19 mouse cellular contexts compared by ENCODE assay signal in the genomic region with DNA sequence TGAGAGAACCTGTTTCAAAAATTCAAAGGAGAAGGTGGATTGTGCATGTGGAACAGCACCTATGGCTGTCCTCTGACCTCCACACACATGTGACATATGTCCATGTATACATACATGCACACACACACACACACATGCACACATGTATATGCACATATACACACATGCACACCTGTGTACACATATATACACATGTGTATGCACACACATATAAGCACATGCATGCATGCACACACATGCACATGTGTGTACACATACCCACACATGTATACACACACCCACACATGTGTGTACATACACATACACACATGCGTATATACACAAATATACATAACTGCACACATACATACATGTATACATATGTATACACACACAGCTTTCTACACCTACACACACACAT.
DNase-seq lines count a peak whose midpoint lies in the region; ATAC-seq and TF ChIP-seq lines count a peak whose summit lies in the region.
"Had no signal": no experiment of that assay in that cellular context is flagged by ENCODE, and none has a peak within 500 bp of the region (broad histone marks: within the 10 kb centered on the region; RNA-seq: fewer than 3 reads in every experiment).

No protein-coding gene starts in this region.

- peaks cover 10% of the 10 kb centered on the region for H3K4me1 ChIP-seq in heart, embryonic 16.5 days (ENCODE audit: control insufficient read depth, insufficient read depth, low read length)
- H3K4me1 ChIP-seq in thymus, adult 2 months (replicated peaks; ENCODE audit: control insufficient read depth, insufficient read depth, low read length): peaks cover 51% of the 10 kb centered on the region
- H3K4me1 ChIP-seq in MEL (ENCODE audit: control insufficient read depth in 1 of 2, insufficient read depth in 2 of 2, low read length in 2 of 2): peaks cover 32 to 53% of the 10 kb centered on the region in 2 experiments
- H3K4me1 ChIP-seq in midbrain, embryonic 14.5 days (ENCODE audit: control insufficient read depth, insufficient read depth, low read length): no peaks in the 10 kb centered on the region
- H3K4me1 ChIP-seq: forebrain, embryonic 13.5 days had no signal

- ATAC-seq in heart, embryonic 16.5 days (replicated peaks; ENCODE audit: extremely low read depth, insufficient read depth, low FRiP score): no peak
- no peak for ATAC-seq in midbrain, embryonic 14.5 days (ENCODE audit: low FRiP score, low TSS enrichment)
- ATAC-seq: forebrain, embryonic 13.5 days; forebrain, embryonic 15.5 days; forebrain, postnatal 0 days had no signal

- peak in 1 of 2 experiments; percentile 5; a peak in 1 of 4 replicates for TF ChIP-seq EP300 in MEL (IDR thresholded peaks at IDR 0.05; ENCODE audit: low read depth in 1 of 2, low read length in 2 of 2)

- no peak overlapping the region for H3K4me2 ChIP-seq in heart, embryonic 16.5 days (ENCODE audit: low read depth, low read length)
- no peak overlapping the region for H3K4me2 ChIP-seq in midbrain, embryonic 14.5 days (ENCODE audit: low read length)
- H3K4me2 ChIP-seq: embryonic facial prominence, embryonic 12.5 days; forebrain, embryonic 13.5 days; forebrain, embryonic 15.5 days had no signal

- peaks cover 2% of the 10 kb centered on the region for H3K27me3 ChIP-seq in heart, embryonic 16.5 days (ENCODE audit: control insufficient read depth, insufficient read depth, low read length)
- H3K27me3 ChIP-seq in thymus, adult 2 months (ENCODE audit: control insufficient read depth, insufficient read depth, low read length): no peaks in the 10 kb centered on the region
- H3K27me3 ChIP-seq in MEL (ENCODE audit: control insufficient read depth in 1 of 2, insufficient read depth in 2 of 2, low read length in 2 of 2): no peaks in the 10 kb centered on the region
- H3K27me3 ChIP-seq in midbrain, embryonic 14.5 days (ENCODE audit: control insufficient read depth, insufficient read depth, low read length): no peaks in the 10 kb centered on the region
- H3K27me3 ChIP-seq: embryonic facial prominence, embryonic 12.5 days; forebrain, embryonic 13.5 days; forebrain, embryonic 15.5 days had no signal

- no peak for TF ChIP-seq CTCF in thymus, adult 2 months (IDR thresholded peaks at IDR 0.05; ENCODE audit: borderline replicate concordance, control insufficient read depth, extremely low read depth, insufficient read depth, low read length, poor library complexity)
- TF ChIP-seq CTCF in MEL (IDR thresholded peaks at IDR 0.05 in 2 of 3, conservative IDR thresholded peaks at IDR 0.05 in 1 of 3; ENCODE audit: control insufficient read depth in 1 of 3, insufficient read depth in 1 of 3, low read depth in 2 of 3, low read length in 3 of 3, poor library complexity in 1 of 3, severe bottlenecking in 1 of 3): no peak

- no peak for TF ChIP-seq RAD21 in MEL (IDR thresholded peaks at IDR 0.05; ENCODE audit: low read depth, low read length)

- no peaks in the 10 kb centered on the region for H3K36me3 ChIP-seq in heart, embryonic 16.5 days (ENCODE audit: control insufficient read depth, insufficient read depth)
- no peaks in the 10 kb centered on the region for H3K36me3 ChIP-seq in thymus, adult 2 months (ENCODE audit: control insufficient read depth, insufficient read depth, low read length)
- H3K36me3 ChIP-seq in MEL (ENCODE audit: control insufficient read depth in 1 of 2, insufficient read depth in 2 of 2, low read length in 2 of 2): peaks cover 0 to 58% of the 10 kb centered on the region in 2 experiments; a peak in 2 of 4 replicates
- no peaks in the 10 kb centered on the region for H3K36me3 ChIP-seq in midbrain, embryonic 14.5 days (ENCODE audit: control insufficient read depth, insufficient read depth, low read length)
- H3K36me3 ChIP-seq: embryonic facial prominence, embryonic 10.5 days; embryonic facial prominence, embryonic 12.5 days; forebrain, embryonic 15.5 days had no signal

- H3K79me2 ChIP-seq in MEL (ENCODE audit: control insufficient read depth, insufficient read depth, low read length, poor library complexity): no peaks in the 10 kb centered on the region

- WGBS in heart, embryonic 16.5 days: 95% methylated on average over 1 of the region's 1 CpGs
- 89% methylated on average over 1 of the region's 1 CpGs for WGBS in thymus, adult 2 months
- 95% methylated on average over 1 of the region's 1 CpGs for whole genome bisulfite sequencing in midbrain, embryonic 14.5 days

- no peaks in the 10 kb centered on the region for H3K9me3 ChIP-seq in heart, embryonic 16.5 days (replicated peaks; ENCODE audit: control insufficient read depth, low read length)
- H3K9me3 ChIP-seq in MEL (replicated peaks; ENCODE audit: insufficient read depth, low read length): no peaks in the 10 kb centered on the region
- H3K9me3 ChIP-seq in midbrain, embryonic 14.5 days (ENCODE audit: control insufficient read depth, low read length): no peaks in the 10 kb centered on the region
- H3K9me3 ChIP-seq: embryonic facial prominence, embryonic 10.5 days; embryonic facial prominence, embryonic 12.5 days; forebrain, embryonic 13.5 days; forebrain, embryonic 15.5 days had no signal

- no peak for TF ChIP-seq POLR2A in thymus, adult 2 months (IDR thresholded peaks at IDR 0.05; ENCODE audit: control insufficient read depth, extremely low read depth, insufficient read depth, low read length, poor library complexity)
- TF ChIP-seq POLR2A in MEL (IDR thresholded peaks at IDR 0.05; ENCODE audit: control insufficient read depth in 1 of 2, insufficient read depth in 1 of 2, low read depth in 1 of 2, low read length in 2 of 2, poor library complexity in 1 of 2): no peak

- H3K27ac ChIP-seq in heart, embryonic 16.5 days (ENCODE audit: low read length): peak overlapping the region; percentile 37; the same call in 1 of the 2 replicates
- peak overlapping the region; percentile 39 for H3K27ac ChIP-seq in thymus, adult 2 months (ENCODE audit: control insufficient read depth, insufficient read depth, low read length)
- H3K27ac ChIP-seq in MEL (ENCODE audit: control insufficient read depth, low read depth, low read length): peak overlapping the region; percentile 99
- H3K27ac ChIP-seq in midbrain, embryonic 14.5 days (replicated peaks; ENCODE audit: low read depth, low read length): no peak overlapping the region
- H3K27ac ChIP-seq: forebrain, embryonic 13.5 days; forebrain, embryonic 15.5 days had no signal

- no peak for DNase-seq in heart, postnatal 14 days
- no peak for DNase-seq in thymus, adult 2 months
- DNase-seq in thymus, postnatal 10 days (ENCODE audit: low spot score in 2 of 2): no peak
- no peak for DNase-seq in MEL (ENCODE audit: low read depth, low spot score)
- DNase-seq in midbrain, embryonic 14.5 days: no peak
- DNase-seq in cerebellum, adult 9-11 months: no peak
- DNase-seq: adrenal gland, adult 2 months; adrenal gland, postnatal 10 days; adrenal gland, postnatal 25 days; cerebellum, adult 11 months; cerebellum, adult 18-20 months; cerebellum, adult 8-10 months; cerebellum, postnatal 25 days; forebrain, postnatal 0 days had no signal

- no peak overlapping the region for H3K9ac ChIP-seq in heart, embryonic 16.5 days (ENCODE audit: low read length)
- H3K9ac ChIP-seq in MEL (ENCODE audit: control insufficient read depth, low read depth, low read length, poor library complexity, severe bottlenecking): peak overlapping the region; percentile 57
- H3K9ac ChIP-seq in midbrain, embryonic 14.5 days (replicated peaks; ENCODE audit: low read length): no peak overlapping the region
- H3K9ac ChIP-seq: embryonic facial prominence, embryonic 12.5 days; forebrain, embryonic 13.5 days; forebrain, embryonic 15.5 days; forebrain, postnatal 0 days had no signal

- H3K4me3 ChIP-seq in heart, embryonic 16.5 days (ENCODE audit: low read length): no peak overlapping the region
- no peak overlapping the region for H3K4me3 ChIP-seq in thymus, adult 2 months (ENCODE audit: control insufficient read depth, insufficient read depth, low read length)
- no peak overlapping the region for H3K4me3 ChIP-seq in MEL (ENCODE audit: control insufficient read depth in 1 of 2, insufficient read depth in 1 of 2, low read depth in 2 of 2, low read length in 2 of 2)
- H3K4me3 ChIP-seq in midbrain, embryonic 14.5 days (replicated peaks; ENCODE audit: low read depth, low read length): no peak overlapping the region
- H3K4me3 ChIP-seq: embryonic facial prominence, embryonic 10.5 days; embryonic facial prominence, embryonic 12.5 days; forebrain, embryonic 13.5 days; forebrain, embryonic 15.5 days had no signal

- intact Hi-C loops in heart, postnatal 14 days (cut with DNase I): no loop called here

TF ChIP-seq in MEL, 35 proteins besides CTCF, POLR2A, EP300 and RAD21:
- TF ChIP-seq ETS1 (IDR thresholded peaks at IDR 0.05; ENCODE audit: low read depth, low read length) (0 out of 2 replicates have a peak, but pooled peaks have one; percentile 20), POLR2AphosphoS5 (IDR thresholded peaks at IDR 0.05; ENCODE audit: borderline replicate concordance, low read depth, low read length) (peak; percentile 96), MAX (IDR thresholded peaks at IDR 0.05; ENCODE audit: low read length) (peak; percentile 61; the same call in 1 of the 2 replicates), TCF12 (IDR thresholded peaks at IDR 0.05; ENCODE audit: low read depth, low read length) (no peak), SIN3A (IDR thresholded peaks at IDR 0.05; ENCODE audit: low read length) (no peak), BHLHE40 (IDR thresholded peaks at IDR 0.05; ENCODE audit: borderline replicate concordance, low read depth, low read length) (no peak), NRF1 (IDR thresholded peaks at IDR 0.05; ENCODE audit: insufficient read depth, low read depth, low read length, poor library complexity, severe bottlenecking) (no peak), MYB (IDR thresholded peaks at IDR 0.05; ENCODE audit: low read depth, low read length) (no peak), RCOR1 (IDR thresholded peaks at IDR 0.05; ENCODE audit: low read depth, low read length) (no peak)
TF ChIP-seq in MEL: peak in this region for 3.
